Mouse (Mus musculus): ENCODE measurements around the gene Phf23.
A peak's percentile ranks its signal among the peaks of the same experiment; 100 is the strongest.

The Phf23 gene

GRCm38 (mm10) chr11:70024151-70024514, 28.6 kb downstream of the Phf23 start:
- no peak for DNase-seq

- peak; percentile 65 for DNase-seq
Observed at GRCm38 (mm10) chr11:70026689-70027088, 31.1 kb downstream of the Phf23 start.

- DNase-seq: no peak
Observed at GRCm38 (mm10) chr11:70027397-70027796, 31.8 kb downstream of the Phf23 start.

DNA sequence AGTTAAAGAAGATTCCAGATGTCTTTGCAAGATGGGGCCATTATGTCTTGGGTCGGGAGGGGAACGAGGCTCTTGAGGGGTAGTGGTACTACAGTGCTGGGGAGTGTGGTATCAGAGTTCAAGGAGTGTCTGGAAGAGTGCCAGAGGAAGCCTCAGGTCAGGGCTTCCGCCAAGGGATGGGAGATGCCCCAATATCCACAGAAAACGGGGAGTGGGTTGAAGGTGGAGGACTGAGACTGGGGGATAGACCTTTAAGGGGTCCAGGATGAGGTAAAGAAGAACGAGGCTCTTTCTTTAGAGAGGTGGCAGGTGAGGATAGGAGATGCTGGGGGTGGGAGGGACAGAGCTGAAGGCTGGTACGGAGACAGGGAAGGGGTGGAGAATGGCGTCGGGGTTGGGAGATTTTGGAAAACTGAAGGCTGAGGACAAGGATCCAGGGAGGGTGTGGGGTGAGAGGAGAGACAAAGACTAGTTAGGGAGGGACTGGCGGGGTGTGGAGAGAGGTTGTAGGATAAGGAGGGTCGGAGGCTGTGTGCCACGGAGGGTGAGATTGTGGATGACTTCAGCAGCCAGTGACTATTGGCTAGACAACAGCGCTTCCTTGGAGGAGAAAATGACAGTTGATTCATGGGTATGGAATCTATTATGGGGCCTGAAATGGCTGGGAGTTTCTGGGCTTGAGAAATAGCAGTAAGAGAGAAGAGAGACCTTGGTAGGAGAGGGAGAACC, 33.0 kb downstream of the Phf23 start:
- no peak for DNase-seq

DNA sequence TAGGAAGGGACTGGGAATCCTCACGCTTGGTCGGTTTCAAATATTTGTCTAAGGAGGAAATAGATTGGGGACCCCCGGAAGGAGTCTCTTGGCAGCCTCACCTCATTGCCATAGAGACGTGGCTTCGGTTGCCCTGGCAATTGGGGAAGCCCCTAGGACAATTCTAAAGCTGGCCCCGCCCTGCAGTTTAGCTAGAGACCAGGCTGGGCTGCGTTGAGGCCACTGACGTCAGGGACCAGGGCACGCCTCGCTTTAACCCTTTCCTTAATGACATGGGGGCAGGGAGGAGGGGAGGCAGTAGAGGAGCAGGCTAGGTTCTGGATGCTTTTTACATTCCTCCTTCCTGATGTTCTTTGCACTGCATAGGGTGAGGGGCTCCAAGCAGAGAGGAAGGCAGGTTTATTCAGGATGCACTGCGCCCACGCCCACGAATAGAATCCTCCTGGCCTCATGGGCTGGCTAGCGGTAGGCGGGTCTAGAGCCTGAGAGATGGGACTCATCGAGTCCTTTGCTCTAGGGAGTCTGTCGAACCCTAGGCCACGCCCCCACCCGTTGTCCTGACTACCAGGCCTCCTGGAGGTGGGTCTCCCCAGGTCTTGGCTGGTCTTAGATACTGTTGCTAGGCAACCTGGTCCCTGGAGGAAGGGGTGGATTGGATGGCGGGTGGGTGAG, 33.7 kb downstream of the Phf23 start:
- peak; percentile 65 for DNase-seq

GRCm38 (mm10) chr11:70029829-70030550, 34.4 kb downstream of the Phf23 start:
- DNase-seq: no peak

DNA sequence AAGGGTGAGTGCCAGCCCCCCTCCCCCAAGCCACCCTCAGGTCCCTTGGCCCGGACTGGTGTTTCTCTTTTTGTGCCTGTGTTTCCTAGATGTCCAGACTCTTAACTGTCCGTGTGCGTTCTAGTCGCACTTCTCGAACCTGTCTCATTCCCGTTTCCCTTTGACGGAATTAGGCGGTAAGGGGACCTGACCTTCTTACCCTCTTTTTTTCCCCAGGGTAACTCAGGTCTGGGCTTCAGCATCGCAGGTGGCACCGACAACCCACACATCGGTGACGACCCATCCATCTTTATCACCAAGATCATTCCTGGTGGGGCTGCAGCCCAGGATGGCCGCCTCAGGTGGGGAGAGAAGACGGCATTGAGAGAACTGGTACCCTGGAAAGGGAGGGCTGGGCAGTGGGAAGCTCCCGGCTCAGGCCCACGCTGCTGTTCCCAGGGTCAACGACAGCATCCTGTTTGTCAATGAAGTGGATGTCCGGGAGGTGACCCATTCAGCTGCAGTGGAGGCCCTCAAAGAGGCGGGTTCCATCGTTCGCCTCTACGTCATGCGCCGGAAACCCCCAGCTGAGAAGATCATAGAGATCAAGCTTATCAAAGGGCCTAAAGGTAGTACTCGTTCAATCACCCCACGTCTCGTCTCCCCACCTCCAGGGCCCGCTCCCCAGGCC, 35.2 kb downstream of the Phf23 start:
- no peak for DNase-seq

GRCm38 (mm10) chr11:70031321-70031670, 35.7 kb downstream of the Phf23 start:
- no peak for DNase-seq

GRCm38 (mm10) chr11:70038174-70038573, 42.6 kb downstream of the Phf23 start:
- DNase-seq: no peak

GRCm38 (mm10) chr11:70039631-70040030, 44.1 kb downstream of the Phf23 start:
- no peak for DNase-seq

DNA sequence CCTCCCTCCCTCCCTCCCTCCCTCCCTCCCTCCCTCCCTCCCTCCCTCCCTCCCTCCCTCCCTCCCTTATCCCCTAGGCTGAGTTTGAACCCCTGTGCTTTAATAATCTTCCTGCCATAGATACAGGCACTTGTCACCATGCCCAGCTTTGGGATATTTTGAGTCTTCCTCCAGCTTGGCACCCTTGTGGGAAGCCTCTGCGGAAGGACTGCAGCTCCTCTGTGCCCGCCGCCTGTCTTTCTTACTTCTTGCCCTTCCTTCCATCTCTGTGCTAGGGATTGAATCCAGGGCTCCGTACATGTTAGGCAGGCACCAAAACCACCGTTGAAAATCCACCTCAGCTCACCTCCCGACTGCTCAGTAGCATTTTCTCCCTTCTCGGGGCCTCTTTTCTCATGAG, 44.6 kb downstream of the Phf23 start:
- no peak for DNase-seq

- no peak for DNase-seq
Observed at GRCm38 (mm10) chr11:70042309-70043085, 46.9 kb downstream of the Phf23 start.

- DNase-seq: no peak
Observed at GRCm38 (mm10) chr11:70043665-70044064, 48.1 kb downstream of the Phf23 start.

DNA sequence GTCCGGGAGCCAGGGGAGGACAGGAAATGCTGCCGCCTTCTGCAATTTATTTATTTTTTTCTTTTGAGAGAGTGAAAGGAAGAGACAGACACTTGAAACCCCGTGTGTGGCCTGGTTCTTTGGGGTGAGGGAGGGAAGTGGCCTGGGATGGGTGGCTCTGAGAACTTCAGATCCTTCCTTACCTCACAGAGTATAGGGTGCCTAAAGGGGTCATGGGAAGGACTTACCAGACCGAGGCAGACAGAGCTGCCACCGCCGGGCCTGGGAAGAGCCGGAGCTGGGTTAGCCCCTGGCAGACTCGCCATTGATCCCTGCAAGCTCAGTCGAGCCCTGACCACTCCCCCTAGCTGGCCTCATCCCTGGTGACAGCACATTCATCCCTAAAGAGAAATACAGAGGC, 49.9 kb downstream of the Phf23 start:
- no peak for DNase-seq

- DNase-seq: no peak
Observed at GRCm38 (mm10) chr11:70049366-70049765, 53.8 kb downstream of the Phf23 start.
